Mouse (Mus musculus) hindbrain, embryonic 14.5 days (tissue): ENCODE measurements around the gene Nup85. TPM values are rescaled to one million over a fixed set of nuclear protein-coding genes. Genes with fewer than 3 reads are reported as not detected.

ENCODE experiments used
- ATAC-seq: fragments of 200-750 bp; cut with Nextera tagmentation; 2 replicates; pipeline ENCODE4 v1.8.0; 2017; ENCODE audit warnings: moderate number of reproducible peaks, mild to moderate bottlenecking, moderate TSS enrichment, moderate library complexity; ENCODE audit not compliant: low FRiP score
- DNase-seq: peaks from one replicate; pipeline ENCODE4 v3.0.0-alpha.2; 2015; ENCODE audit warnings: low spot score
- H3K27ac ChIP-seq: fragments of 300-500 bp; sonication (generic); 2 replicates; pipeline ENCODE4 v1.5.1; 2014; ENCODE audit warnings: mild to moderate bottlenecking, moderate library complexity
- H3K27me3 ChIP-seq: fragments of 300-500 bp; sonication (generic); 2 replicates; pipeline ENCODE4 v1.6.1; 2014; ENCODE audit warnings: mild to moderate bottlenecking, low read length, mixed read lengths; ENCODE audit not compliant: control insufficient read depth, insufficient read depth
- H3K36me3 ChIP-seq: fragments of 300-500 bp; sonication (generic); replicated peaks from 2 replicates; pipeline ENCODE4 v1.6.1; 2014; ENCODE audit not compliant: control insufficient read depth, insufficient read depth
- H3K4me1 ChIP-seq: fragments of 300-500 bp; sonication (generic); replicated peaks from 2 replicates; pipeline ENCODE4 v1.6.1; 2014; ENCODE audit warnings: antibody characterized with exemption, low read length, mixed read lengths; ENCODE audit not compliant: control insufficient read depth, insufficient read depth
- H3K4me2 ChIP-seq: fragments of 300-500 bp; sonication (generic); replicated peaks from 2 replicates; pipeline ENCODE4 v1.6.1; 2014; ENCODE audit warnings: mild to moderate bottlenecking, moderate library complexity
- H3K4me3 ChIP-seq: fragments of 300-500 bp; sonication (generic); replicated peaks from 2 replicates; pipeline ENCODE4 v1.5.1; 2014; ENCODE audit warnings: mild to moderate bottlenecking, low read length
- H3K9ac ChIP-seq: fragments of 300-500 bp; sonication (generic); 2 replicates; pipeline ENCODE4 v1.6.1; 2014
- H3K9me3 ChIP-seq: fragments of 300-500 bp; sonication (generic); 2 replicates; pipeline ENCODE4 v1.6.1; 2016; ENCODE audit warnings: low read length; ENCODE audit not compliant: control insufficient read depth
- WGBS: fragments of 180-500 bp; shearing (Covaris S2); extraction: QIAGEN DNeasy Blood & Tissue Kit; methylation state at CpG from one replicate; pipeline ENCODE4 v1.1.7; 2014; 5-methylcytosine and 5-hydroxymethylcytosine counted together
- polyA plus RNA-seq: library from polyadenylated mRNA; unstranded; fragments of >200 nt; fragmentation: Nextera tagmentation; extraction: Ambion mirVana; gene quantifications from 2 replicates; pipeline ENCODE4 v1.2.1, GENCODE M21; 2014

Nup85 gene
- polyA plus RNA-seq, 1 experiment from 2014 or later: 95.2 TPM

DNA sequence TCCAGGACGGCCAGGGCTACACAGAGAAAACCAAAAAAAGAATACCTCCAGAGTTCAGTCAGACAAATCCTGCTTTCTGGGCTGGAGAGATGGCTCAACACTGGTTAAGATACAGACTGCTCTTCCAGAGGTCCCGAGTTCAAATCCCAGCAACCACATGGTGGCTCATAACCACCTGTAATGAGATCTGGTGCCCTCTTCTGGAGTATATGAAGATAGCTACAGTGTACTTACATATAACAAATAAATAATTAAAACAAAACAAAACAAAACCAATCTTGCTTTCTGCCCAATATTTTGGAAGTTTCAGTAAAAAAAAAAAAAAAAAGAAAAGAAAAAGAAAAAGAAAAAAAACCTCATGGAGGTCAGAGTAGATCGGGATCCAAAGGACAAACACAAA lies 31.0 kb downstream of the Nup85 start:
- Histone ChIP-seq H3K27ac (no peak overlapping the region), H3K36me3 (peaks cover 81% of the 10 kb centered on the region), H3K9ac (no peak overlapping the region), H3K4me3 (no peak overlapping the region), H3K4me1 (no peaks in the 10 kb centered on the region), H3K9me3 (no peaks in the 10 kb centered on the region), H3K27me3 (no peaks in the 10 kb centered on the region), H3K4me2 (no peak overlapping the region)
- no peak for DNase-seq
- ATAC-seq: no peak
- 95% methylated on average over 3 of the region's 3 CpGs for WGBS

DNA sequence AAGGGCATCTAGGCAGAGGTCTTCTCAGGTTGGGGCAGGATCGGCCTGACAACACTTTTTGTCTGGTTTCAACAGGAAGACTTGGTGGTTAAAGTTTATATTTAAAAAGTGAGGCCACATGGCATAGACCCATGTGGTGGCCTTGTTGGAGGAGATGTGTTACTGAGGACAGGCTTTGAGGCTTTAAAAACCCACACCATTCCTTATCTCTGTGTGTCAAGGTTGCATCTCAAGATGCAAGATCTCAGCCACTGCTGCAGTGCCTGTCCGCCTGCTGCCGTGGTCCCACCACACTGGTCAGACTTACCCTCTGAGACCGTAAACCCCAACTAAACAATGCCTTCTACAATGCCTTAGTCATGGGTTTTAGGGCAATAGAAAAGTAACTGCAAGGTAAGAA lies 34.1 kb downstream of the Nup85 start:
- 94% methylated on average over 4 of the region's 4 CpGs for WGBS

DNA sequence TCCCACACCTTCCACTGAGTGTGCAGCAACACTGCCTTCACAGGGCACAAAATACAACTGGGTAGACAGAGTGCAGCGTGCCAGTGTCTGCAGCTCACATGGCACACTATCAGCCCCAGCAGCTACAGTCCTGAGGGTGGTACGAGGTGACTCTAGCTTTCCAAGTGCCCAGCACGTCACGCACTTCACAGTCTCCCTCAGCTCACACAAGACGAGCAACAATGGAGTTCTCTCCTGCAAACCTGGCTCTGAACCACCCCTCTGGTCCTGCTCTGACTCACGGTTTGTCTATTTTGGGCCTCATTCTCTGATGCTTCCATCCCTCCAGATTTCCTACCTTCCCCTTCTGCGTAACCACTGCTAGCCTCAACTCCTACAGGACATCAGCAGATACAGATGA lies 35.5 kb downstream of the Nup85 start:
- DNase-seq (no peak), ATAC-seq (no peak)
- Histone ChIP-seq H3K4me3 (no peak overlapping the region), H3K9me3 (no peaks in the 10 kb centered on the region), H3K27me3 (no peaks in the 10 kb centered on the region), H3K4me2 (no peak overlapping the region), H3K4me1 (peaks cover 18% of the 10 kb centered on the region), H3K36me3 (peaks cover 37% of the 10 kb centered on the region), H3K27ac (no peak overlapping the region), H3K9ac (no peak overlapping the region)
- WGBS: 94% methylated on average over 7 of the region's 7 CpGs

More for the DNA sequence above, 34.1 kb downstream of the Nup85 start:
- DNase-seq (no peak), ATAC-seq (no peak)
- Histone ChIP-seq H3K9me3 (no peaks in the 10 kb centered on the region), H3K4me1 (peaks cover 15% of the 10 kb centered on the region), H3K36me3 (peaks cover 51% of the 10 kb centered on the region), H3K9ac (no peak overlapping the region), H3K4me3 (no peak overlapping the region), H3K27ac (no peak overlapping the region), H3K27me3 (no peaks in the 10 kb centered on the region), H3K4me2 (no peak overlapping the region)

DNA sequence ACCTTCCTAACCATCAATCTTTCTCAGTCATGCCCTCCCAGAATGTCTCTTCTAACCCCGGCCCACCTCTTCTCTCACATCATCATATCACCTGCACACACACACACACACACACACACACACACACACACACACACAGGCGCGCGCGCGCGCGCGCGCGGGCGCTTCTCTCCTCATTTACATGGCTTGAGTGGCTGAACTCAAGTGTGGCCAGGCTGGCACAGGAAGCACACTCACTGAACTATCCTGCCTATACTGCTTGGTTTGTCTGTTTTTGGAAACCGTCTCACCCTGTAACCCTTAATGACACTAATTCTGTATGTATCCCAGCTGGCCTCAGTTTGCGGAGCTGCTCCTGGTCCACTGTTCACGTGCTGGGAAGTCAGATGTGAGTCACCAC lies 36.5 kb downstream of the Nup85 start:
- no peak overlapping the region for H3K27ac ChIP-seq
- H3K4me2 ChIP-seq: no peak overlapping the region
- H3K36me3 ChIP-seq: peaks cover 37% of the 10 kb centered on the region
- no peak overlapping the region for H3K4me3 ChIP-seq
- H3K9me3 ChIP-seq: no peaks in the 10 kb centered on the region
- no peaks in the 10 kb centered on the region for H3K27me3 ChIP-seq
- 98% methylated on average over 15 of the region's 15 CpGs for WGBS
- ATAC-seq: no peak
- DNase-seq: no peak
- peaks cover 25% of the 10 kb centered on the region for H3K4me1 ChIP-seq
- H3K9ac ChIP-seq: no peak overlapping the region

DNA sequence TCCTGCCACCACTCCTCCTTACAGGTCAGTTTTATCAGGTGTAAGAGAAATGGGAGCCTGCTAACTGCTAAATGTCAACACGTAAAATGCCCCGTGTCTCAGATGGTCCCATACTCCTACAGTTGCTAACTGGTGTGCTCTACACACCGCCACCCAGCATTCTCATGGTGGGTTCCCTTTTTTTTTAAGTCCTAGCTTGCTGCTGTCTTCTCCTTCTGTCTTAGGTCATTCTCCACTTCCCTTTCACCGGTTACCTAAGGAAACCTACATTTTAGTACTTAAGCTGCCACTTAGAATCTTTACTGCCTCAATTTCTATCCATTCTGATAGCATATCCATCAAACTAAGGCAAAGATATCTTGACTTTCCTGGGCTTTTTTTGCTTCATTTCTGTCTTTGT lies 36.9 kb downstream of the Nup85 start:
- H3K36me3 ChIP-seq: peaks cover 37% of the 10 kb centered on the region
- H3K9me3 ChIP-seq: no peaks in the 10 kb centered on the region
- no peak overlapping the region for H3K4me3 ChIP-seq
- no peaks in the 10 kb centered on the region for H3K27me3 ChIP-seq
- whole genome bisulfite sequencing: 96% methylated on average over 4 of the region's 4 CpGs
- H3K4me1 ChIP-seq: peaks cover 25% of the 10 kb centered on the region
- H3K9ac ChIP-seq: no peak overlapping the region
- no peak overlapping the region for H3K4me2 ChIP-seq
- ATAC-seq (no peak), DNase-seq (no peak)
- no peak overlapping the region for H3K27ac ChIP-seq

DNA sequence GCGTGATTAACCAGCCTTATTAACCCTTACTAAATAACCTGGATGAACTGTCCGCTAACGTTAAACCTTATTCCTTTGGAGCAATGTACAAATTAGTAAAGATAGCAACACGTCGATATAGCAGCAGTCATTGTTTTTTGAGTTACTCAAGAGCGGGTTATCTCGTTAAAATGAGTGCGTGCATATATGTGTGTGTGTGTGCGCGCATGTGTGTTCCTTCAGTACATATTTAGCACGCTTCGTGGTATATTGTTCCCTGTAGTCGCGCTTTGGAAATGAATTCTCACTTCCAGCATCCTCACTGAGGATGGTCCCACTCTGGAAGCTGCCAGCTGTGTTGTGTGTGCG lies 38.9 kb downstream of the Nup85 start:
- H3K4me3 ChIP-seq: peak overlapping the region; percentile 89
- 8% methylated on average over 15 of the region's 15 CpGs for WGBS
- H3K4me2 ChIP-seq: peak overlapping the region; percentile 89
- DNase-seq: no peak
- no peaks in the 10 kb centered on the region for H3K27me3 ChIP-seq
- peak overlapping the region; percentile 92 for H3K9ac ChIP-seq
- H3K36me3 ChIP-seq: peaks cover 41% of the 10 kb centered on the region
- peaks cover 25% of the 10 kb centered on the region for H3K4me1 ChIP-seq
- peak overlapping the region; percentile 98 for H3K27ac ChIP-seq
- H3K9me3 ChIP-seq: no peaks in the 10 kb centered on the region
- no peak for ATAC-seq

DNA sequence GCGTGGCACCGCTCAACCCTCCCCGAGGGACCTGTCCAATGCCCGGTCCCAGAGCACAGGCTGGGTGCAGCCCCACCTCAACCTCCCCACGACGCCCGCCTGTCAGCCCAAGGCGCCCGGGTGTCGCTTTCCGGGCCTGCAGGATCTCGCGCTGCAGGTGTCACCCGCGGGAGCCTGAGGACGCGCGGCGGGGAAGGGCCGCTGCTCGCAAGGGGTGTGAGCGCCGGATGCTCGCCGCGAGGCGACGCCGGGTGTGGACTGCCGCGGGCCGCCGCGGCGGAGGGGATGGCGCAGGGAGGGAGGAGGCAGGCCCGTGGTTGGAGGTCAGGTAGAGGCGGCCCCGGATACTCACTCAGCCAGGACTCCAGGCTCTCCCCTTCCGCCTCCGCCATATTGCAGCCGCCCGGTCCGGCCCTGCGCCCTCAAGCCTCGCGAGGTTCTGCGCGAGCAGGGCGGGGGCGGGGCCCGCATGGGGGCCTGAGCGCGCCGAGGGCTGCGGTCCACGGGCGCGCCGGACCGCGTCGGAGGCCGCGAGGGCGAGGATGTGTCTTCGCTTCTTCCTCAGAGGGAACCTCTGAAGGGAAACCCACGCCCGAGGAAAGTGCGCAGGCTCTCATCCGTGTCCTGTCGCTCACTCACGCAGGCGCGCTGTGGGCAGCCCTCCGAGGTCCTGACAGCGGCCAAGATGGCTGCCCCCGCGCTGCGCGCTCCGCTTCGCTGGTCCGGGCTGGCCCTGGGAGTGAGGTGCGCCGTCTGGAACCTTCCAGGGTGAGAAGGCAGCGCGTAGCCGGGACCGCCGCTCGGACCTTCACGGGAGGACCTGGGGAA lies 39.5 kb downstream of the Nup85 start, which contains the start of the genes Mrps7 and Gga3:
Gene Mrps7 (plus strand): TSS at position 450 of the 828 bp plus-strand sequence.
Gene Gga3 (minus strand): TSS at position 576 of the 828 bp plus-strand sequence.
- Histone ChIP-seq H3K9ac (peak within 1 kb of the TSS; percentile 92), H3K9me3 (no peaks in the 10 kb centered on the region), H3K4me1 (peaks cover 25% of the 10 kb centered on the region), H3K36me3 (peaks cover 47% of the 10 kb centered on the region), H3K27me3 (no peaks in the 10 kb centered on the region), H3K4me3 (peak within 1 kb of the TSS; percentile 89), H3K27ac (peak within 1 kb of the TSS; percentile 98), H3K4me2 (peak within 1 kb of the TSS; percentile 89)
- under 1% methylated on average over 72 of the region's 93 CpGs for WGBS
- ATAC-seq: peak; percentile 97
- peak; percentile 93 for DNase-seq

DNA sequence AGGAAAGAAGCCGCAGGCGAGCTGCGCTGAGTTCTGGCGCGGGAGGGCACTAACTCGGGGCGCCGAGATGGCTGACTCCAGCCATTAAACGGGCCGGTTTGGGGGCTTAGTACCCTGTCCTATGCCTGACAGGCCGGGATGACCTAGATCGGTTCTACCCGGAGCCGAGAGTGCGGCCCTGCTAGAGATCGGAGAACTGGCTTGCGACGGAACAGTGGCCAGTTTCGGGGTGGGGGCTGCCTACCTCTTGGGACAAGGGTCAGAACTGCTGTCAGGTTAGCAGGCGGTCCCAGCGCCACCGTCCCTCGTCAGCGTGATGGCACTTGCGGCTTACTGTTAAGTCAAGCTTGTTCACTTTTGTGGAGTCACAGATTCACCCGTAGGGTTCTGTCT lies 40.1 kb downstream of the Nup85 start:
- Histone ChIP-seq H3K27ac (peak overlapping the region; percentile 98), H3K27me3 (no peaks in the 10 kb centered on the region), H3K4me1 (peaks cover 25% of the 10 kb centered on the region), H3K4me2 (peak overlapping the region; percentile 89), H3K36me3 (peaks cover 48% of the 10 kb centered on the region), H3K9ac (peak overlapping the region; percentile 92), H3K4me3 (peak overlapping the region; percentile 89), H3K9me3 (no peaks in the 10 kb centered on the region)
- no peak for DNase-seq
- WGBS: 0% methylated on average over 26 of the region's 26 CpGs
- peak; percentile 16 for ATAC-seq

DNA sequence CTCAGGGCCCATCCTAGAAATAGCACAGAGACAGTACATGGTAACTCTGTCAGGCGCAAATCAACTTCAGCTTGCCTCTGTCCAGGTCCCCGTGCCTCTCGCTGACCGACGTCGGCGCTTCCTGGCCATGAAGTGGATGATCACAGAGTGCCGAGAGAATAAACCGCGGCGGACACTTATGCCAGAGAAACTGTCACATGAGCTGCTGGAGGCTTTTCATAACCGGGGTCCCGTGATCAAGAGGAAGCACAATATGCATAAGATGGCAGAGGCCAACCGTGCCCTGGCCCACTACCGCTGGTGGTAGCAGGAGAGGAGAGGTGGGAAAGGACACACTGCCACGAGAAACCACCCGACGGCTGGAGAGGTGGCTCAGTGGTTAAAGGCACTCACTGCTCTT lies 42.5 kb downstream of the Nup85 start:
- Histone ChIP-seq H3K9ac (no peak overlapping the region), H3K4me2 (no peak overlapping the region), H3K27ac (no peak overlapping the region), H3K4me3 (no peak overlapping the region), H3K27me3 (no peaks in the 10 kb centered on the region), H3K9me3 (no peaks in the 10 kb centered on the region), H3K4me1 (peaks cover 24% of the 10 kb centered on the region), H3K36me3 (peaks cover 46% of the 10 kb centered on the region)
- 94% methylated on average over 18 of the region's 18 CpGs for WGBS
- DNase-seq (no peak), ATAC-seq (no peak)
